Mouse (Mus musculus) kidney, adult 18-20 months (tissue): Measurements from ENCODE around the gene Palm.
A peak's percentile ranks its signal among the peaks of the same experiment; 100 is the strongest.

Experiments used
- DNase-seq: peaks from one replicate; pipeline ENCODE4 v3.0.0; 2021

Gene Palm

DNA sequence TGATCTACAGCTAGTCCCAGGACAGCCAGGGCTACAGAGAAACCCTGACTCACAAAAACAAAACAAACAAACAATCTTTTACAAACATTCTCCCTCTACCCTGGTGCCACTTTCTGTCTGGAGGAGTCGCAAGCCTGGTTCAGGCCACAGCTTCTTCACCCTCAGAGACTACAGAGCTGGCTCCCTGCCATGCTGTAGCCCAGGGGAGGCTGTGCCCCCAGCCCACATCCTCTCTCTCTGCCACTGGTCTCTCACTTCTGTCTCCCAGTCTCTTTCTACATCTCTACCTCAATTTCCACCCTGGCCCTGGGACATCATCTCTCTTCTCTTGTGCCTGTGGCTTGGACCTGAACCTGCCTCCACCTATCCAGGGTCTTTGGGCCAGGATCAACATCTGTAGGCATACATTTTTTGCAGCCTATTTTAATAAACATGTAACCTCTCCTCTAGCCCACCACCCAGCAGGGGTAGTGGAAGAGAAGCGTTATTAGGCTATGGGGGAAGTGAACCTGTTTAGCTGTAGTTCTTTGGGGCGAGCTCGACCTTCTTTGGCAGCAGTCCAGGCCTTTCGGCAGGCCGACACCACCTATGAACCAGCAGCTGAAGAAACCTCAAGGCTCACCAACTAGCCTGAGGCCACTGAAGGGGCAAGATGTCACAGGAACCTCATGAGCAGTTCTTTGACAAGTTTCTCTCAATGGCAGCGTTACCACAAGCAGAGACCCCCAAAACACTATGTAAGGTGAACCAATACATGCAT lies 38.8 kb downstream of the Palm start:
- no peak for DNase-seq

DNA sequence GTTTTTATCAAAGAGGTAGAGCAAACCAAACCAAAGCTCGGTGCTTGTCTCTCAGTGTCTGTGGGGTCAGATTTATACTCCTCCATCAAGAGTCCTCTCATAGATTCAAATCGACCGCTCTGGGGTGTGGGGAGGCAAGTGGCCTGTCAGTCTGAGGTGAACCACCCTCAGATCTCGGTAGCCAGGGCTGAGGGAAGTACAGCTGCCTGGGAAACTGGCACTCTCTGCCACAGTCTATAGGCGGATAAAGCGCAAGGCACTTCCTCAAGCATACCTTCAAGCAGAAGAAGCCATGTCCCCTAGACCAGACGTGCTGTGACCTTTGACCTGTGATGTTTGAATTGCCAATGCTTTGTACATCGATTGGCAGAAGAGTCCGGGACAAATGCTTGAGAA lies 39.4 kb downstream of the Palm start:
- no peak for DNase-seq

DNA sequence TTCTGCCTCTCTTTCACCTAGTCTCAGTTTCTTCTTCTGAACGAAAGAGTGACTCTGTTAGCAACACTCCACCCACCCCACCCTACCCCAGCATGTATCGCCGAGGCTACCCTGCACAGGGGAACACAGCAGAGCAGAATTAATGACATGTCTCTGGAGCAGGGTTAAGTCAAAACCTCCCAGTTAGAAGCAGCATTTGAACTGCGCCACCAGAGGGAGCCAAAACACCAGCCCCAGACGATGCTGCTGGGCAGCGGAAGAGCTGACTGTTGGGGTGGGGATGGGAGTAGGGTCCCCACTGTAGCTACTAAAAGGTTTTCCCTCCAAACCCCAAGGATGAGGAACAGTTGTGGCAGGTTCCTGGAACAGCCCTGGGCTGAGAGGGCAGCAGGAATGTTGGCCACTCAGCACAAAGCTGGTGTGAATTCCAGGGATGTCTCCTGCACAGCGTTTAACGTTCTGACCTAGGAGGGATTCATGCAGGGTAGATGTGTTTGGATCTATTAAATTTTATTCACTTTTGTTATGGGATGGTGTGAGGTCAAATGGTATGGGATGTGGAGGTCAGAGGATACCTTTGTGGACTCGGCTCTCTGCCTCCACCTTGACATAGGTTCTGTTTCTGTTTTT lies 41.5 kb downstream of the Palm start:
- DNase-seq, result peak; percentile 81

DNA sequence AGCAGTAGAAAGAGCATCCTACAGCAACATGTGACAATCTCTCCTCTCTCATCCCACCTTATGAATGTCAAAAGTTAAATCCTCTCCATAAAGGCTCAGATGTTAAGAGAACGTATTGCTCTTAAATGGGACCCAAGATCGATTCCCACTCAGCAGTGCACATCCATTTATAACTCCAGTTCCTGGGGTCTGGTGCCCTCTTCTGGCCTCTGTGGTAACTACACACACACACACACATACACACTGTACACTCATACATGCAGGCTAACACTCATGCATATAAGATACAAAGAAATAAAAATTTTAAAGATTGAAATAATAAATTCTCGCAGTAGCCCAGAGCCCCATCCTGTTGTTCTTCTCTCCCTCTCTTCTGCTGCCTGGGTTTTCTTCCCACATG lies 43.5 kb downstream of the Palm start:
- no peak for DNase-seq

DNA sequence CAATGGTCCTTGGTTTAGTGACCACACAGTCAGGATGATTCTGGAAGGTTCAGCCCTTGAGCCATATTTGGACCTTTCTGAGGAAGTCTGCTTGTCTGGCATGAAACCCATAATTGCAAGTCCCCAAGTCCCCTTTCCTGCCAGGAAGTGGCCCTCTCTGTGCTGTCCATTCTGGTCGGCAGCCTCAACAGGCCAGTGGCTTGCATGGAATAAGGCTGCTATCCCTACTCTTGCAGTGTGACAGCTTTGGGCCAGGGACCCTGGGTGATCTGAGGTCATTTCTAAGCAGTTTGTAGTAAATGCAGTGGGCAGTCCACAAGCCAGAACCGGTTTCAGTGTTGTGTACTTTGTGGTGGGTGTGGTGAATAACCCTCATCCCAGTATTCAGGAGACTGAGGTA lies 44.8 kb downstream of the Palm start:
- DNase-seq, result no peak

DNA sequence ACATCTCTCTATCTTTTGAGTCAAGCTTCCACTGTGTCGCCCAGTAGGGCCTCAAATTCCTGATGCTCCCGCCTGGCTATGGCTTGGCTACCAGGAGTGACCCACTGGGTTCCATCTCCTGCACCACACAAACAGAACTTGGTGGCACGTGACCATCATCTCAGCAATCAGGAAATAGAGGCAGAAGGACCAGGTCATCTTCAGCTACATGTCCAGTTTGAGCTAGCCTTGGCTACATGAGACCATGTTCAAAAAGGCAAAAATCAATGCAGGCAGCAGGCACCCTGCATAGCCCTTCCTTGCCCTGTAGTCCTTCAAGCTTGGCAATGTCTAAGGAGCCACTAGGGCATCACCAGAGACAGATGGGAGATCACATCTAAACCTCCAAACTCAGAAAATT lies 46.7 kb downstream of the Palm start:
- no peak for DNase-seq

DNA sequence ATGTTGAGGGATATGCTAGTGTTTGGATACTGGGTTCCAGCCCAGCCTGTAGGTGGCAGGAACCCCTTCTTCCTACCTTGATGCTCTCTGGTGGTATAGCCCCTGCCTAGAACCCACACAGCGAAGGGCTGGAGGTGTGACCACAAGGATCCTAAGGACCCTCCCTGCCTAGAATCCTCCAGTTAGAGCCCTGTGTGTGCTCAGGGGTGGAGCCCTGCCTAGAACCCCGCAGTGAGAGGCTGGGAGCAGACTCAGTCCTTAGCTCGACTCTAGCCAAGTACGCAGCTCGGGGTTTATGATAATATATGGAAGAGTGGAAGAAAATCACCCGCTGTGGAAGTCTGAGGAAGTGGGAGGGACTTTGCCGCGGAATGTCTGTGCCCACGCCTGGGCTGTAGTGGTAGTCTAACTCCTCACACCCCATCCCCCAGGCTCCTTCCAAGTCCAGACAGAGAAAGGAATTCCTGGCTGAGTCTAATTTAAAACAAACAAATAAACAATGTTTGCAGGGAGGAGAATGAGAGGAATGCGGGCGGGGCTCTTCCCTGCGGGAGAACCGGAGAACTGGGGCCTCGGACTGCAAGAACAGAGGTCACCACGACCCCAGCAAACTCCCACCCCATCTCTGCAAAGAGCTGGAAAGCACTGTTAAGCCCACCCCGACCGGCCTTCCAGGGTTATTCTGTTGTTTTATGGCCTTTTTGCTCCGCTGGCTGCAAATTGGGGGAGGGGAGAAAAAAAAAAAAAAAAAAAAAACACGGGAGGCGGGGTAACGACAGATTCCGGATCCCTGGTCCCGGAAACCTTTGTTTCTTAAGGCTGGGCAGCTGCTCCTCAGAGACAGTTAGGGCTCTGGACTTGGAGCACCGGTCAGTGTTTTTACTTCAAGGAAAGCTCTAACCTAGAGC lies 47.5 kb downstream of the Palm start:
- DNase-seq, result peak; percentile 76

DNA sequence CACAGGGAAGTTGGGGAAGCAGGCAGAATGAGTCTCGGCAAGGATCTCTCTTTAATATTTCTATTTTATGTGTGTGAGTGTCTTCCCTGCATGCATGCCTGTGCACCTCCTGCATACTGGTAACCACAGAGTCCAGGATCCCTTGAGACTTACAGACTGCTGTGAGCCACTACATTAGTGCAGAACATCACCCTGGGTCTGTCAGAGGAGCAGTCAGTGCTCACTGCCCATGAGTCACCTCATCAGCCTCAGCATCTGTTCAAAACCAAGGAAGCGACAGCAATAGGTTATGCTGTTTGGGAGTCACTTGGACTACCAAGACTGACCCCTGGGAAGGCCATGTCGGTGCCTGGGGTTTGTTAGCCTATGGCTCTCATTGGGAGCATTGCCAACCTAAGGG lies 49.0 kb downstream of the Palm start:
- no peak for DNase-seq

DNA sequence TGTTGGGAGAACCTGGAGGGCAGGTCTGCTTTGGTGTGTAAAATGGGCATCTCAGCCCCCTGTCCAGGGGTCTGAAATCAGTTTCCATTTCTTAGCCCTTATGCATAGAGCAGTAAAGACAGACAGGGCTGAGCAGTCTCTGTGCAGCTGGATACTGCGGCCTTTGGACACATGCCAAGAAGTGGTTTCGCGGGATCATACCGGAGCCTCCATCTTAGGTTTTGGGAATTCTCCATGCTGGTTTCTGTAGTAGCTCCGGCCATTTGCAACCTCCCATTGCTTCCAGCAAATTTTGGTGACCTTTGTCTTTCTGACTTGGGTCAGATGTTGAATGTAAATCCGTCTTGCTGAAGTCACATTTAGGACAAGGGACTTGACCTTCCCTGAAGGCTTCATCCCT lies 50.1 kb downstream of the Palm start:
- peak; percentile 32 for DNase-seq

DNA sequence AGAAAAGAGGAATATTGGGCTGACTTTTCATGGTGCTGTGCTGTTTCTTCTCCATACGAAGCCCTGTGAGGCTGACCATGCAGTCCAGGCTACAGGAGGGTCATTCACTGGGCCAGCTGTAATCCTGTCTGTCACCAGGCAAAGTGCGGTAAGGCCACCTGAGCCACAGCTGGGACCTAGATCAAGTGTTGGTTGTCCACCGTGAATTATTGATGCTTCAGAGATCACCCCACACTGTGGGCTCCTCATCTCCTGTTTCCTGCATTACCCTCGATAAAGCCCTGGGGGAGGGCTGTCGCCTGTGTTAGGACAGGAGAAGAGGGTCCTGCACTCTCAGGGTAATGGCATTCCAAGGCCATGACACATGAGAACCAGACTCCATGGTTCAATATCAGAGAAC lies 53.2 kb downstream of the Palm start:
- DNase-seq, result no peak

DNA sequence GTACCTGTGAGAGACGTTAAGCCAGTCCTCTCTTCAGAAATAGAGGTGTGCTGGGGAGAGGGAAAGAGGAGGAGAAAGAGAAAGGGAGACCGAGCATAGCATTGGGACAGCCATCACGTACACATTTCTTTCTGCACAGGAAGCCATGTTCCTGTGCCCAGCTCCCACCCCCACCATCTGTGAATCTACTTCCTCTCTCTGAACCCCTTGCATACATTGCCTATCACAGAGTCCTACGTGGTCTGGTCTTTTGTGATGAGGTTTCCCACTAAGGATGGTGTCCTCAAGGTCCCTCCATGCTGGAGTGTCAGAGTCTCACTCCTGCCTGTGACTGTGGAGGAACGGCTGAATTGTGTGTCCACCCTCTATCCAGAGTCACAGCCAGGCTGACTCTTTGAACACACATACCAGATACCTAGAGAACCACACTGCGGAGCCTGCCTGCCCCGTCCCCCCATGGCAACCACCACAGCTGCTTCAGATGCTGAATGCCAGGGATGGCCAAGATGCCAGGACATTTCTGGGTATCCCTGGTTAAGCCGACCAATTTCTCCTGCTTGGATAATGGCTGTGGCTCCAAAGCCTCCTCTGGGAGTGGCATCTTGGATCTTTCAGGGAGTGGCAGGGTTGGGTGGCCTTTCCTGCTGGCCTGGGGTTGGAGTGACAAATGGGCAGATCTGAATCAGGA lies 56.7 kb downstream of the Palm start:
- no peak for DNase-seq

DNA sequence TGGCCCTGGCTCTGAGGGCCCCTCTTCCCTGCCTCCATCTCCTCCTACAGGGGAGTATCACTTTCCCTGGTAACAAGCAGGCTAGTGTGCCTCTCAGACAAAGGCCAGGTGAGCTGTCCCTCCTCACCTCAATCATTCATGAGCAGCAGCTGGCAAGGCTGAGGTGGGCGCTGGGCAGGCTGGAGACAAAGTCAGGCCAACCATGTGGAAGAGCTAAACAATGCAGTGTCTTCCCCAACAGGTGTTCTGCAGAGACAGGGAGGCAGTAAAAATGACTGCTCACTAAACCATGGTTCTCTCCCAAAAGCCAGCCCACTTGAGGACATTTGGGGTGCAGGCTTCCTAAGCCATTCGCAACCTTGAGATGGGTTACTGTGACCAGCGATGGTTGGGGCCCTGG lies 58.3 kb downstream of the Palm start:
- no peak for DNase-seq

DNA sequence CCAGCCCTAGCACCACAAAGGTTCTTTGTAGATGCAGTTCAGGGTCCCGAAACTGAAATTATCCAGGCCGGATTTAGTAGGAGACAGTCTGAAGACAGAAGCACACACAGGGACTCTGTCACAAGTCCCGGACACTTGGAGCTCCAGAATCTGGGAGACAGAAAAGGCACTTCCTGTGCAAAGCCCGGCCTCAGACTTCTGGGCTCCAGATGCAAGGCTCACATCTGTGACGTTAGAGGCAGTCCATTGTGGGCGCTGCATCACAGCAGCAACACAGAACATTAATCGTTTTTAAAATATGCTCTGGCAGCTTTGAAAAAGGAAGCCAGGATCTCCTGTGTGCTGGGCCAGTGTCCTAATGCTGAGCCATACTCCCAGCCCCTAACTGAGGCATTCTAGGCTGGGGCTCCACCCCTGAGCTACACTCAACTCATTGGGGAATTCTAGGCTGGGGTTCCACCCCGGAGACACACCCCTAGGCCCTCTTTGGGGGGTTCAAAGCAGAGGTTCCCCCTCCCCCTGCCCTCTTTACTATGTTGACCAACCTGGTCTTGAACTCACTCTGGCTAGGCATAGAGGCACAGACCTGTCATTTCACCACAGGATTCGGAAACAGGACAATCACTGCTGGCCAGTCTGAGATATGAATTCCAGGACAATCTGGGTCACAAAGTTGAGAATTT lies 58.9 kb downstream of the Palm start:
- peak; percentile 59 for DNase-seq

DNA sequence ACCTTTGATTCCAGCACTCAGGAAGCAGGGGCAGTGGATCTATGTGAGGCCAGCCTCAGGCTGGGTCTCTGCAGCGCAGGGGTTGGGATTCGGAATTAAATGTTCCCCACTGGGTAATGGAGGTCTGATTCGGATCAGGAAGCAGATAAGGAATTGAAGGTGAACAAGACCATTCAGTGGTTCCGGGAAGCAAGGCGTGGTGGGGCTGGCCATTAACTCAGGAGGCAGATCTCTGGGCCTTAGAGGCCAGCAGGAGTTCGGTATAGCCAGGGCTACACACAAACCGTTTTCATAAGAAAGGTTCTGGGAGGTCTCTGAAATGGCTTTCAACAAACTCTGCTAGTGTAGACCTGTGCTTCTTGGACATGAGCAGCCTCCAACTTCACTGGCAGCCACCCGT lies 59.5 kb downstream of the Palm start:
- DNase-seq, result no peak

DNA sequence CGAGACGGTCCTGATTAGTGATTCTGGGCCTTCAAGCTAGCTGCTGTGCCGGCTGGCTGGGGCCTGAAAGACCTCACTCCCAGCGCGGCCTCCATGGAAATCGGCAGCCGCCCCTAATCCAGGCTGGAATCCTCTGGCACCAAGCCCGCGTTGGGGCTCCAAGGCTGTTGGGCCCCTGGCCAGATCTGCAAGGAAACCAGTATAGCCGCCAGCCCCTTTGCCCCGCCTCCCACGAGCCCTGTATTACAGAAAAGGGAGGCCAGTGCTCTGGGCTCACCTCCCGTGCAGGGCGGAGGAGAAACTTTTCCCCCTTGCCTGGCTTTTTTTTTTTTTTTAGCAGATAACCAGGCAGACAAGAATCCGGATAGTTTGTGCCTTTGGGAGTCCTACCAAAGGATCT lies 60.0 kb downstream of the Palm start:
- DNase-seq, result peak; percentile 97

DNA sequence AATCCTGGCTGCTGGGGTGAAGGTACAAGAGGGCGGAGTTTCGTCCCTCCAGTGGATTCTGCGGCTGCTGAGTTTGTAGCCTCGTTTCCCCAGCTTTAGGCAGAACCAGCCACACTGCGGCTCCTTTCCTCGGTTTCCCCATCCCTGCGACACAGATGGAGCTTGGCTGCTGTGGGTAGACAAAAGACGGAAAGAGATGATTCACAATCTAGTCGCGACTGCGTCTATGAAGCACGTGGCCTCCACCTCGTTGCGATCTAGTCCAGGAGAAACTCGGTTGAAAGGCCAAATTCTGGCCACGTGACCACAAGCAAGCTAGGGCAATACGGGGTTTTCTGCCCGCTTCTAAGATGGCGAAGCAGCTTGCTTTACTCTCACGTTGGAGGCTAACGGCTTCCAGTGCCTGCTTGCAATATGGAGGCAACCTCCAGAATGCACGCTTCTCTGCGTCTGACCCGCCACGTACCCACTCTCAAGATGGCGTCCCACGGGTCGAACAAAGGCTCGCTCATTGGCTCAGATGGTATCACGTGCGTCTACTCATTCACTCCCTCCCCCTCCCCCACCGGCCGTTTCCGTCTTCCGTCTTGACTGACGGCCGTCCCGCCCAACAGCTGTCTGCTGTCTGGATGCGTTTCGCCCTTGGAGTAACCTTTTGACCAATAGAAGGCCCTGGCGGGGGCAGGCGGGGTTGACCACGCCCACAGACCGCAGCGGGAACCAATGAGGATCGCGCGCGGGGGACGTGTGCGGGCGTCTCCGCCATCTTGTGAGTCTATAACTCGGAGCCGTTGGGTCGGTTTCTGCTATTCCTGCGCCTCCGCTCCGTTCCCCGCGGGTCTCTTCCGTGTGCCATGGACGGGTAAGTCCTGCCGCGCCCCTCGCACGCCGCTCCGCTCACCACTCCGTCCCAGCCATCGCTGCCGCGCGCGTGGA lies 60.8 kb downstream of the Palm start, which contains the start of gene Ptbp1:
Gene Ptbp1 (plus strand): TSS at position 568 of the 936 bp plus-strand sequence.
- peak; percentile 99 for DNase-seq

DNA sequence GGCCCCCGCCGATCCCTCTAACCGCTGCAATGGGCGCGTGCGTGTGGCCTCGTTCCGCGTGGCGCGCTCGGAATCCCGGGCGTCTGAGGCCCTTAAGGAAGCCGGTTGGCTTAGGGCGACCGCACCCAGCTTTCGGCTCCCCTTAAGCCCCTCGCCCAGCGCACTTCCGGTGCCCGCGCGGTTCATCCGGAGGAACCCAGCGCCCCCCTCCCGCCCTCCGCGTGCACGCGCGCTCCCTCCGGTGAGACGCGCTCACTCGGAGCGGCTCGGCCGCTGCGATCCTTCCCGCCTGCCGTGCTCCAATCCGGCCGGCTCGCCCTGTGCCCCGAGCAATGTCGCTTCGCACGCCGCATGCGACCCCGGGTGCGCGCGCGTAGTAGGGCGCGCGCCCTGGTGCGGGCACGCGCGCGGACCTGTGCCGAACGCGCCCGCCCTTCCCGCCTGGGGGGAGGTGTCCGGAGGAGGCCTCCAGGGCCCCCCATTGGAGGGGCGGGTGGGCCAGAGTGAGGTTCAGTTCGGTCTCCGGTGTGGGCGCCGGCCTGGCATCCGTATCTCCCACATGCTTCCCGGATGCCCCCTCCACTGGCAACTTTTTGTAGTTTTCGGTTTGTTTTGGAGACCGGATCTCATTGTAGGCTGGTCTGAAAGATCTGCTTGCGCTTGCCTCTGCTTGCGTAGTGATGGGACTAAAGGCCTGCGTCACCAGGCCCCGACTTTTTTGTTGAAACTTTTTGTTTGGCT lies 61.6 kb downstream of the Palm start:
- DNase-seq, result peak; percentile 80

DNA sequence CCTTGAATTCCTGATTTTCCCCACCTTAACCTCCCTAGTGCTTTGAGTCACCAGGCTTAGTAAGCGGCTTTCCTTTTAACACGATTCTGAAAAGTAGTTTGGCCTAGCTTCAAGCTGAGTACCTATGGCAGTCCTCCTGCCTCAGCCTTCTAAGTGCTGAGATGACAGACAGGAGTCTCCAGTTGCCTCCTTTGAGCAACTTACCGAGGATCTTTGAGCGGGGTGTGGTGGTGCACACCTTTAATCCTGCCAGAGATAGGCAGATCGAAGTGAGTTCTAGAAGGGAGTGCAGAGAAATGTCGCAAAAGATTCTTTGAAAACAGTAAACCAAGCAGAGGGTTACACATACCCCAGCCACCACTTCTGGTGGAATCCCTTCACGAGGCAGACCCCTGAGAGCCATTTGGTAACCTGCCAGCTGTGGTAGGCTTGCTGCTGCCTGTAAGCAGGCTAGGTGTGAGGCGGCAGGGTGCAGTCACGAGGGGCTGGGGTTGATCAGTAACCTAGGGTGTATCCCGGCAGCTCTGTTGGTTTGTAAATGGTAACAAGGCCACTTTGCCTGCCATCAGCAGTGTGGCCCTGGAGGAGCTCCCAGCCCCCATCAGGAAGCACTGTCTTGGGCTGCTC lies 62.3 kb downstream of the Palm start:
- DNase-seq, result peak; percentile 90

DNA sequence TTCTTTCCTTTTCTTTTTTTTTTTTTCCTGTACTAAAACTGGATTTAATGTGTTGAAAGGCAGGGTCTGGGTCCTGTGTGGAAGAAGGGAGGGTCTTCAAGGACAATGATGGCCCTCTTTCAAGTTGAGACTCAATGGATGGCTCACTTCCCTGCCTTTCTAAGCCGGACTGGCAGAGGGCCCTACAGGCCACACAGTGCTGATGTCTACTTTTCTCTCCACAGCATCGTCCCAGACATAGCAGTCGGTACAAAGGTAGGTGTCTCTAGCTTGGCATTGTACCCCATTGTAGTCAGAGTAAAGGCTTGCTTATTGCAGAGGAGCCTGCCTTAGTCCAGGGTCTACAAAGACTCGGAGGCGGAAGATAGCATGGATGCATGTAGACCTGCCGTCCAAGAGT lies 62.9 kb downstream of the Palm start:
- no peak for DNase-seq
